Mouse (Mus musculus): ENCODE data around the gene Lpar3.

The Lpar3 gene

GRCm38 (mm10) chr3:146307886-146308285 is 87.1 kb downstream of the Lpar3 start:
- no peak for DNase-seq (ENCODE audit: low spot score in 2 of 2)

GRCm38 (mm10) chr3:146309586-146309985 is 88.8 kb downstream of the Lpar3 start:
- DNase-seq (ENCODE audit: low spot score in 2 of 2): no peak

- DNase-seq (ENCODE audit: low spot score in 2 of 2): no peak
Observed at GRCm38 (mm10) chr3:146311121-146311538, 90.4 kb downstream of the Lpar3 start.

GRCm38 (mm10) chr3:146315414-146315813 is 94.7 kb downstream of the Lpar3 start:
- DNase-seq (ENCODE audit: low spot score in 2 of 2): no peak

- DNase-seq (ENCODE audit: low spot score in 2 of 2): no peak
Observed at GRCm38 (mm10) chr3:146316293-146316692, 95.5 kb downstream of the Lpar3 start.

- no peak for DNase-seq (ENCODE audit: low spot score in 2 of 2)
Observed at GRCm38 (mm10) chr3:146317366-146317765, 96.6 kb downstream of the Lpar3 start.

GRCm38 (mm10) chr3:146317911-146318310 is 97.1 kb downstream of the Lpar3 start:
- no peak for DNase-seq (ENCODE audit: low spot score in 2 of 2)

GRCm38 (mm10) chr3:146318520-146318938 is 97.8 kb downstream of the Lpar3 start:
- DNase-seq (ENCODE audit: low spot score in 2 of 2): no peak

GRCm38 (mm10) chr3:146318987-146319386 is 98.2 kb downstream of the Lpar3 start:
- DNase-seq (ENCODE audit: low spot score in 2 of 2): no peak

GRCm38 (mm10) chr3:146319503-146319902 is 98.7 kb downstream of the Lpar3 start:
- DNase-seq (ENCODE audit: low spot score in 2 of 2): no peak

- no peak for DNase-seq (ENCODE audit: low spot score in 2 of 2)
Observed at GRCm38 (mm10) chr3:146324949-146325348, 104.2 kb downstream of the Lpar3 start.

- DNase-seq (ENCODE audit: low spot score in 2 of 2): no peak
Observed at GRCm38 (mm10) chr3:146326743-146327536, 106.2 kb downstream of the Lpar3 start.

- peak; percentile 57 to 67 for DNase-seq (ENCODE audit: low spot score in 2 of 2)
Observed at GRCm38 (mm10) chr3:146327537-146328255, 106.9 kb downstream of the Lpar3 start.

GRCm38 (mm10) chr3:146328749-146329148 is 108.0 kb downstream of the Lpar3 start:
- DNase-seq (ENCODE audit: low spot score in 2 of 2): no peak

- no peak for DNase-seq (ENCODE audit: low spot score in 2 of 2)
Observed at GRCm38 (mm10) chr3:146331819-146332218, 111.1 kb downstream of the Lpar3 start.

- no peak for DNase-seq (ENCODE audit: low spot score in 2 of 2)
Observed at GRCm38 (mm10) chr3:146333270-146333669, 112.5 kb downstream of the Lpar3 start.

GRCm38 (mm10) chr3:146334070-146334469 is 113.3 kb downstream of the Lpar3 start:
- no peak for DNase-seq (ENCODE audit: low spot score in 2 of 2)

Measured in frontal cortex, postnatal 25 days (tissue).